Mouse (Mus musculus) intestine, embryonic 16.5 days (tissue): ENCODE data around the gene Timm13. TPM values are rescaled to one million over a fixed set of nuclear protein-coding genes. Genes with fewer than 3 reads are reported as not detected.
A peak's percentile ranks its signal among the peaks of the same experiment; 100 is the strongest.

Source experiments
- ATAC-seq: fragments of 200-750 bp; cut with Nextera tagmentation; 2 replicates; pipeline ENCODE4 v1.8.0; 2017; ENCODE audit warnings: moderate TSS enrichment, moderate library complexity
- H3K27ac ChIP-seq: fragments of 300-500 bp; sonication (generic); 2 replicates; pipeline ENCODE4 v1.5.1; 2014; ENCODE audit warnings: mild to moderate bottlenecking, low read length
- H3K27me3 ChIP-seq: fragments of 300-500 bp; sonication (generic); replicated peaks from 2 replicates; pipeline ENCODE4 v1.6.1; 2014; ENCODE audit warnings: low read length, control low read depth, mixed read lengths; ENCODE audit not compliant: control insufficient read depth, insufficient read depth
- H3K36me3 ChIP-seq: fragments of 300-500 bp; sonication (generic); 2 replicates; pipeline ENCODE4 v1.6.1; 2014; ENCODE audit warnings: low read length, control low read depth; ENCODE audit not compliant: control insufficient read depth, insufficient read depth
- H3K4me1 ChIP-seq: fragments of 300-500 bp; sonication (generic); 2 replicates; pipeline ENCODE4 v1.6.1; 2014; ENCODE audit warnings: low read length, control low read depth, mixed read lengths; ENCODE audit not compliant: control insufficient read depth, insufficient read depth
- H3K4me2 ChIP-seq: fragments of 300-500 bp; sonication (generic); 2 replicates; pipeline ENCODE4 v1.6.1; 2014; ENCODE audit warnings: low read depth, low read length, control low read depth
- H3K4me3 ChIP-seq: fragments of 300-500 bp; sonication (generic); 2 replicates; pipeline ENCODE4 v1.5.1; 2014; ENCODE audit warnings: mild to moderate bottlenecking, low read length
- H3K9ac ChIP-seq: fragments of 300-500 bp; sonication (generic); 2 replicates; pipeline ENCODE4 v1.6.1; 2014; ENCODE audit warnings: low read depth, low read length
- H3K9me3 ChIP-seq: fragments of 300-500 bp; sonication (generic); 2 replicates; pipeline ENCODE4 v1.6.1; 2016; ENCODE audit warnings: low read length, control low read depth; ENCODE audit not compliant: control insufficient read depth
- WGBS: fragments of 180-500 bp; shearing (Covaris S2); extraction: QIAGEN DNeasy Blood & Tissue Kit; methylation state at CpG from one replicate; pipeline ENCODE4 v1.1.7; 2014; 5-methylcytosine and 5-hydroxymethylcytosine counted together
- polyA plus RNA-seq: library from polyadenylated mRNA; unstranded; fragments of >200 nt; fragmentation: Nextera tagmentation; extraction: Ambion mirVana; gene quantifications from 2 replicates; pipeline ENCODE4 v1.2.1, GENCODE M21; 2015

Gene Timm13
- polyA plus RNA-seq, 1 experiment from 2014 or later: 410 TPM

- H3K27me3 ChIP-seq: no peaks in the 10 kb centered on the region
- 25% methylated on average over 2 of the region's 2 CpGs for WGBS
- peaks cover 67% of the 10 kb centered on the region for H3K4me1 ChIP-seq
- H3K9ac ChIP-seq: peak overlapping the region; percentile 68
- H3K9me3 ChIP-seq: no peaks in the 10 kb centered on the region
- H3K27ac ChIP-seq: peak overlapping the region; percentile 93
- no peaks in the 10 kb centered on the region for H3K36me3 ChIP-seq
- H3K4me2 ChIP-seq: peak overlapping the region; percentile 90; the same call in 1 of the 2 replicates
- no peak for ATAC-seq
- no peak overlapping the region for H3K4me3 ChIP-seq
These were observed 40.2 kb upstream of the Timm13 start for GRCm38 (mm10) chr10:80940988-80941347.

- Histone ChIP-seq H3K9ac (peak overlapping the region; percentile 68), H3K4me3 (peak overlapping the region; percentile 48), H3K27ac (peak overlapping the region; percentile 93), H3K9me3 (no peaks in the 10 kb centered on the region), H3K27me3 (no peaks in the 10 kb centered on the region), H3K36me3 (no peaks in the 10 kb centered on the region), H3K4me1 (peaks cover 72% of the 10 kb centered on the region), H3K4me2 (peak overlapping the region; percentile 90)
- ATAC-seq: peak; percentile 57
- 24% methylated on average over 8 of the region's 8 CpGs for WGBS
These were observed 39.7 kb upstream of the Timm13 start for GRCm38 (mm10) chr10:80940320-80940987.

GRCm38 (mm10) chr10:80939671-80940070 lies 38.9 kb upstream of the Timm13 start:
- ATAC-seq: peak; percentile 42

GRCm38 (mm10) chr10:80938831-80939550 lies 38.2 kb upstream of the Timm13 start:
- peak overlapping the region; percentile 68 for H3K9ac ChIP-seq

More at GRCm38 (mm10) chr10:80939671-80940070, 38.9 kb upstream of the Timm13 start:
- WGBS: 3% methylated on average over 28 of the region's 28 CpGs
- H3K4me2 ChIP-seq: peak overlapping the region; percentile 90
- peak overlapping the region; percentile 68 for H3K9ac ChIP-seq
- peak overlapping the region; percentile 48 for H3K4me3 ChIP-seq
- no peaks in the 10 kb centered on the region for H3K36me3 ChIP-seq
- H3K9me3 ChIP-seq: no peaks in the 10 kb centered on the region
- H3K4me1 ChIP-seq: peaks cover 76% of the 10 kb centered on the region
- no peaks in the 10 kb centered on the region for H3K27me3 ChIP-seq
- peak overlapping the region; percentile 93 for H3K27ac ChIP-seq

GRCm38 (mm10) chr10:80937646-80938045 lies 36.9 kb upstream of the Timm13 start:
- ATAC-seq: peak; percentile 32
- Histone ChIP-seq H3K27me3 (no peaks in the 10 kb centered on the region), H3K4me1 (peaks cover 82% of the 10 kb centered on the region), H3K9ac (peak overlapping the region; percentile 39), H3K4me2 (0 out of 2 replicates have a peak overlapping the region, but pooled peaks have one; percentile 1), H3K36me3 (no peaks in the 10 kb centered on the region), H3K4me3 (no peak overlapping the region), H3K9me3 (no peaks in the 10 kb centered on the region), H3K27ac (peak overlapping the region; percentile 69)
- 22% methylated on average over 8 of the region's 8 CpGs for WGBS

More at GRCm38 (mm10) chr10:80938831-80939550, 38.2 kb upstream of the Timm13 start:
- Histone ChIP-seq H3K4me2 (peak overlapping the region; percentile 90), H3K36me3 (no peaks in the 10 kb centered on the region), H3K4me1 (peaks cover 76% of the 10 kb centered on the region), H3K9me3 (no peaks in the 10 kb centered on the region), H3K27ac (peak overlapping the region; percentile 93), H3K4me3 (peak overlapping the region; percentile 48; the same call in 1 of the 2 replicates), H3K27me3 (no peaks in the 10 kb centered on the region)
- peak; percentile 20 for ATAC-seq
- 14% methylated on average over 15 of the region's 15 CpGs for WGBS

GRCm38 (mm10) chr10:80936810-80937164 lies 36.0 kb upstream of the Timm13 start:
- peak overlapping the region; percentile 40 for H3K4me3 ChIP-seq
- H3K4me2 ChIP-seq: peak overlapping the region; percentile 81
- 21% methylated on average over 6 of the region's 6 CpGs for WGBS
- H3K9ac ChIP-seq: peak overlapping the region; percentile 65
- H3K27ac ChIP-seq: peak overlapping the region; percentile 69; the same call in 1 of the 2 replicates
- H3K4me1 ChIP-seq: peaks cover 87% of the 10 kb centered on the region
- H3K36me3 ChIP-seq: no peaks in the 10 kb centered on the region
- ATAC-seq: no peak
- no peaks in the 10 kb centered on the region for H3K9me3 ChIP-seq
- H3K27me3 ChIP-seq: no peaks in the 10 kb centered on the region

- no peaks in the 10 kb centered on the region; the same call in 1 of the 2 replicates for H3K36me3 ChIP-seq
- H3K4me3 ChIP-seq: peak overlapping the region; percentile 40
- peaks cover 87% of the 10 kb centered on the region for H3K4me1 ChIP-seq
- no peaks in the 10 kb centered on the region for H3K27me3 ChIP-seq
- peak overlapping the region; percentile 81 for H3K4me2 ChIP-seq
- peak overlapping the region; percentile 65 for H3K9ac ChIP-seq
- no peak for ATAC-seq
- 4% methylated on average over 35 of the region's 37 CpGs for WGBS
- no peaks in the 10 kb centered on the region for H3K9me3 ChIP-seq
- peak overlapping the region; percentile 42 for H3K27ac ChIP-seq
These were observed 35.5 kb upstream of the Timm13 start for GRCm38 (mm10) chr10:80936135-80936809.

GRCm38 (mm10) chr10:80935698-80936097 lies 34.9 kb upstream of the Timm13 start:
- H3K36me3 ChIP-seq: no peaks in the 10 kb centered on the region; the same call in 1 of the 2 replicates
- H3K27me3 ChIP-seq: 0 out of 2 replicates have a peak, but pooled peaks cover 3% of the 10 kb centered on the region
- no peak for ATAC-seq

GRCm38 (mm10) chr10:80935241-80935640 lies 34.5 kb upstream of the Timm13 start:
- Histone ChIP-seq H3K36me3 (no peaks in the 10 kb centered on the region; the same call in 1 of the 2 replicates), H3K4me1 (peaks cover 87% of the 10 kb centered on the region), H3K9ac (peak overlapping the region; percentile 65), H3K27me3 (0 out of 2 replicates have a peak, but pooled peaks cover 3% of the 10 kb centered on the region), H3K4me3 (no peak overlapping the region), H3K4me2 (no peak overlapping the region), H3K27ac (peak overlapping the region; percentile 36), H3K9me3 (no peaks in the 10 kb centered on the region)
- no peak for ATAC-seq
- 36% methylated on average over 3 of the region's 3 CpGs for WGBS

More at GRCm38 (mm10) chr10:80935698-80936097, 34.9 kb upstream of the Timm13 start:
- peaks cover 87% of the 10 kb centered on the region for H3K4me1 ChIP-seq
- 15% methylated on average over 17 of the region's 17 CpGs for WGBS
- H3K4me3 ChIP-seq: peak overlapping the region; percentile 40; the same call in 1 of the 2 replicates
- H3K4me2 ChIP-seq: peak overlapping the region; percentile 81
- no peak overlapping the region; the same call in none of the 2 replicates for H3K27ac ChIP-seq
- H3K9me3 ChIP-seq: no peaks in the 10 kb centered on the region
- peak overlapping the region; percentile 65 for H3K9ac ChIP-seq
